Mouse (Mus musculus) left cerebral cortex, adult 2 months (tissue): Measurements from ENCODE around the gene Tbc1d1. TPM values are rescaled to one million over a fixed set of nuclear protein-coding genes. Genes with fewer than 3 reads are reported as not detected.

Experiments
- DNase-seq, 2 experiments: peaks; one replicate each; pipeline ENCODE4 v3.0.0; 2021 to 2022; ENCODE audit warnings: low spot score in 2 of 2, mixed read lengths in 1 of 2; ENCODE audit errors: extremely low spot score in 1 of 2
- H3K27ac ChIP-seq: fragments of 200-600 bp; 2 replicates; pipeline ENCODE4 v1.8.1; 2022
- H3K4me3 ChIP-seq: fragments of 200-600 bp; 2 replicates; pipeline ENCODE4 v1.8.1; 2022
- CTCF ChIP-seq: fragments of 200-600 bp; IDR thresholded peaks from 2 replicates; pipeline ENCODE4 v1.8.1; 2022; ENCODE audit warnings: antibody characterized with exemption, mild to moderate bottlenecking, moderate library complexity
- intact Hi-C: fragments of 180-260 bp; cut with DNase I; formaldehyde crosslinking; loops from one replicate; pipeline ENCODE4 v1.15.1; 2025
- total RNA-seq, 2 experiments: library from RNA; stranded (reverse); gene quantifications; 2 replicates each; pipeline ENCODE4 v1.2.3; 2021

The Tbc1d1 gene
- total RNA-seq, 2 experiments from 2014 or later: 20.2 to 24.6 TPM

DNA sequence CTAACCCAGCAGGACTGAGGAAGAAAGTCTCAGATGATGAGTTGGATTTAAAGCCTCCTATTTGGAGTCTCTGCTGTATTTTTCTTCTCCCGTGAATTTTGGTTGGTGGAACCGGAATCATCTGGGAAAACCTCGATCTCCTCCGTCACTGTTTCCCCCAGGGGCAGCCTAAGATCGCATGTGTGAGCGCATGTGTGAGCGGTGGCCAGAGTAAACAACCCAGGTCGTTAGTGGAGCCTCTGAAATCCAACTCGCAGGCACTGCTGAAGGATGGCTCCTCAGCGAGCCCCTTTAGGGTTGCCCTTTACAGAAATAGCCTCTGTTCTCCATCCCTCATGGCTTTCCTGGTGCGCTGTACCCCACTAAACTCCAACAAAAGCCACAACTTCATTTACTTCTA is 37.2 kb downstream of the Tbc1d1 start:
- intact Hi-C loops: no loop called here
- DNase-seq: no peak
- Histone ChIP-seq H3K27ac (no peak overlapping the region), H3K4me3 (no peak overlapping the region)
- no peak for TF ChIP-seq CTCF

DNA sequence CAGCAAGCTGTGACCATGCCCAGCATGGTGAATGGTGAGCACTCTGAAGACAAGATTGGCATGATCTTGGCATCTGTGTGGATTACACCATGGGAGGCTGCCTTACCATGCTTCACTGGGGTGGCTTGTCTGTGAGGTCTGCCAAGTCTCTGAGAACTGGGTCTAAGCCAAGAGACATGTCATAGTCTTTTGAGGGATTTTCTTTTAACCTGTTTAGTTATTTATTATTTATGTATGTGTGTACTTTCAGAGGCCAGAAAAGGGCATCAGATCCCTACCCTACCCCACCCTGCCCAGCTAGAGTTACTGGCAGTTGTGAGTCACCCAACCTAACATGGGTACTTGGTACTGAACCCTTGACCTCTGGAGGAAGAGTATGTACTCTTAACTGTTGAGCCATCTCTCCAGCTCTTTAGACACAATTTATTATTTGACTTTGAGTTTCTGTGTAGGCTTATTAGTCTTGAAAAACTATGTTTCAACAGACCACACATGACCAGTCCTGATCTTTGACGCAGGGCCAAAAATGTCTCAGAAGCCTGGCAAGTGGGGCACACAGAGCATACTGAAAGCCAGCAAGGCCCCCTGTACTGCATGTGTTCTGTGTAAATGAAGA is 40.3 kb downstream of the Tbc1d1 start:
- Histone ChIP-seq H3K4me3 (no peak overlapping the region), H3K27ac (no peak overlapping the region)
- intact Hi-C loops: no loop called here
- no peak for TF ChIP-seq CTCF
- DNase-seq: no peak

DNA sequence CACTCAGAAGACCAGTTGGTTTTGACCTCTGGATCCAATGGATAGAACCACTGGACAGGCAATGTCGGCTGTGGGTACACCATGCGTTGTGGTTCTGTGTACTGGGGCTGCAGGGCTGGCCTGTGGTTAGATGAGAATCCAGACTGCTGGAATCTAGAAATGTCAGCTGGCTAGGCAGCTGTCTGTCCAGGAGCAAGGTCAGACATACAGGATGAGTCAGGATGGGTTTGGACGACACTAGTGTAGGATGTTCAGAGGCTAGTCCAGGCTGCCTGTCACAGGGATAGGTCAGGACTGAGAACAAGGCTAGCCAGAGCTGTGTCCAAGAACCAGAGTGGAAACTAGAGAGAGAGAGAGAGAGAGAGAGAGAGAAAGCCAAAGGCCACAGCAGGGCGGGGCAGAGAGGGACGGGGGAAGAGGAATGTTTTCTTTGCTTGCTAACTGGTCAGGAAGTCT is 40.8 kb downstream of the Tbc1d1 start:
- no peak for DNase-seq
- intact Hi-C loops: no loop called here
- Histone ChIP-seq H3K4me3 (no peak overlapping the region), H3K27ac (no peak overlapping the region)
- TF ChIP-seq CTCF: no peak

DNA sequence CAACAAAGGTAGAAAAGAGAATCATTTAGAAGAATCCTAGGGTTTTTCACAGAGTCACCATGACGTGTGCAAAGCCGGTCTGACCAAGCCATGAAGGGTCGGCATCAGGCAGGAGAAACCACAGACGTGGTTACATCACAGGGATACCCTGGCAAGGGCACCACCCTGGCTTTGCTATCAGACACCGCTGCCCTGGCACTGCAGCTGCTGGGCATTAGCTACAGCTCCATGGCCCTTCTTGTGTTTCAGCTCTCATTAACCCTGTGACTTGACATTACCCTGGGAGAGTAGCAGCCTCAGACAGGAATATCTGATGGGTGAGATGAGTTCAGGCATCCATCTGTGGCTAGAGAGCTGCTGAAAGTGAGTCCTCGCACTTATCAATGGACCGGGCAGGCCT is 42.5 kb downstream of the Tbc1d1 start:
- intact Hi-C loops: no loop called here
- no peak for TF ChIP-seq CTCF

DNA sequence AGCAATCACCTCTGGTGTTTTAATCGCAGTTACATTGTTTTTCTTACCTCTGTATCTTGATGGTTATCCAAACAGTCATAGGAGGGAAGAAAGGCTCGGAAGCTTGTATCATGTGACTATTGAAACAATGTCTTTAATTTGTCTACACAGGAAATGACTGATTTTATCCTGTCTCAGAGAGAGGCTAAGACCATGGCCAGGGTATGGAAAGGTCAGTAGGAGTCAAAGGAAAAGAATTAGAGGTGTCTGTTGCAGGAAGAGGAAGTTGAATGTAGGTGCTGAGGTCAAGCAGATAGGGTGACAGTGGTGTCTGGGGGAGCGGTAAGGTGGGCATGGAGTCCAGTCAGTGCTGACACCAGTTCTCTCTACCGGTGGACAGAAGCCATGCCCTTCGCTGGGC is 45.0 kb downstream of the Tbc1d1 start:
- Histone ChIP-seq H3K27ac (no peak overlapping the region), H3K4me3 (no peak overlapping the region)
- intact Hi-C loops: no loop called here
- DNase-seq: no peak
- no peak for TF ChIP-seq CTCF

More for the DNA sequence above, 42.5 kb downstream of the Tbc1d1 start:
- Histone ChIP-seq H3K4me3 (no peak overlapping the region), H3K27ac (no peak overlapping the region)
- DNase-seq: no peak

DNA sequence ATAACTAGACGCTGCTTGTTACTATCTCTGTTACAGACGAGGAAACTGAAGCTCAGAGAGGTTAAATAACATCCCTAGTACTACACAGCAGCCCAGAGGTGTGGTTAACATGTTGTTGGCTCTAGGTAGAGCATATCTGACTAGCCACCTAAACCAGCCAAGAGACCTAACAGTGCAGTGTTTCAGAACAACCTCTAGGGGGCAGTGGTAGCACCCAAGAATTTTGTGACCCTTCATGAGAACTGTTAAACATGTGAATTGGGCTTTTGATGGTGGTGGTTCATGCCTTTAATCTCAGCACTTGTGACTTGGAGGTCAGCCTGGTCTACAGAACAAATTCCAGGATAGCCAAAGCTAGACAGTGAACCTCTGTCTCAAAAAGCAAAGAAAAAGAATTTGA is 46.2 kb downstream of the Tbc1d1 start:
- H3K27ac ChIP-seq: no peak overlapping the region

DNA sequence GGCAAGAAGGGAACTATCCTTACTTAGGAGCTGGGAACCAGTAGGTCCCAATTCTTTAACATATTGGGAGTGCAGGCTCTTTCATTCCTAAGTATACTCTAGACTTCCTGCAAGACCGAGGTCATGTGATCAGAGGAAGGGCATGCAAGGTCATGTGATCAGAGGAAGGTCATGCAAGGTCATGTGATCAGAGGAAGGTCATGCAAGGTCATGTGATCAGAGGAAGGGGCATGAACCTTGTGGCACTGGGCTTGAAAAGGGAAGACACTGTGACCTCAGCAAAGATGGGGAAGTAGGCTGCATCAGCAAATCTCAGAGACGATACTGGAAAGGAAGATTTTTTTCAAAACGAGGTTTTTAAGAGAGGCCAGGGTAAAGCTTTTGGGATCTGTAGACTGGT is 49.5 kb downstream of the Tbc1d1 start:
- intact Hi-C loops: no loop called here
- Histone ChIP-seq H3K27ac (no peak overlapping the region), H3K4me3 (no peak overlapping the region)
- no peak for TF ChIP-seq CTCF
- DNase-seq: no peak

More for the DNA sequence above, 46.2 kb downstream of the Tbc1d1 start:
- intact Hi-C loops: loop anchor here (2.0 kb wide), 1 partner anchor 62 kb away; no protein-coding TSS in a partner anchor
- TF ChIP-seq CTCF: peak; percentile 94
- peak in 1 of 2 experiments; percentile 21 for DNase-seq
- no peak overlapping the region for H3K4me3 ChIP-seq

DNA sequence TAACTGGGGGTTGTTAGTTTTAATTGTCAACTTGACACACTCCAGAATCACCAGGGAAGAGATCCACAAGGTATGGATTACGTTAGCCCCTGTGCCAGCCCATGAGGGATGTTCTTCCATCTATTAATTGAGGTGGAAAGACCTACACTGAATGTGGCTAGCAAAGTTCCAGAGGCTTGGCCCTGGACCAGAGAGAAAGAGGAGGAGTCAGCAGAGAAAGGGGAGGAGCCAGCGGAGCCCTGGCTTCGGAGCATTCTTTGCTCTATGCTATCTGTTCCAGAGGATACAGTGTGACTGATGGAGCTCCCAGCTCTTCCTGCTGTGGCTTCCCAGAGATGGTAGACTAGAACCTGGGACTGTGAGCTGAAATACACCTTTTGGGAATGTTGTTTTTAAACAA is 50.3 kb downstream of the Tbc1d1 start:
- H3K27ac ChIP-seq: no peak overlapping the region
- no peak for DNase-seq
- intact Hi-C loops: no loop called here
- no peak overlapping the region for H3K4me3 ChIP-seq
- no peak for TF ChIP-seq CTCF

DNA sequence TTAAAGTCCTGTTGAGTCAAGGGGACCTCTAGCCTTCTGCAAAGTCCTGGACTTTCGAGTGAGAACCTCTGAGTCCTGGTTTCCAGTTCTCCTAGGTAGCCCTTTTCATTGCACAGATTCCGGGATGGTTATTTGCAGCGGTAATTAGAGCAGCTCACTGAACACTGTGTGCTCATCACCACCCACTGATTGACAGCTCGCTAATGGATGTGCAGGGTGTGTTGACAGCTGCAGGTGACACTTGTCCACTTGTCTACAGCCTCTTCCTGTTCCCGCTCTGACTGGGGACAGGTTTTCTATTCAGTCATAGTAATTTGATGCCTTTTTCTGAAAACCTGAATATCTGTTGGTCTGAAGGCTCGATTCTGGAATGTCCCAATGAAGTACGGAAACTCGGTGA is 50.8 kb downstream of the Tbc1d1 start:
- DNase-seq: no peak
- intact Hi-C loops: no loop called here
- TF ChIP-seq CTCF: no peak
- Histone ChIP-seq H3K4me3 (no peak overlapping the region), H3K27ac (no peak overlapping the region)

DNA sequence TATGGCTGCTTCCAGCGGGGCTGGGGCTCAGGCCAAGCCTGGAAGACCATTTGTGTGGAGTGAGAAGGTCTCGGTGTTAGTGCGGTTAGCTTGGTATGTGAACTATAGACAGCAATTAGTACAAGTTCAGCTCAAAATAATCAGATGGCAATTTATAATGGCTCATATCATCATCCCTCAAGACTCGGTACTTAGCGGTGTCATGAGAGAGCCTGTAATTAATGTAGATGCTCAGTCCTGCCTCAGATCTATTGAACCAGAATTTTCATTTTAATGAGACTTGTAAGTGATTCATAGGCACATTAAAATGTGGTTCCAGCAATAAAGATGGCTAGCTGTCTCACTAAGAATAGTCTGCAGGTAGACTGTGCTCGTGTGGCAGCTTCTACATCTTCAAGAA is 51.7 kb downstream of the Tbc1d1 start:
- no peak for DNase-seq
- intact Hi-C loops: no loop called here
- Histone ChIP-seq H3K4me3 (no peak overlapping the region), H3K27ac (no peak overlapping the region)
- no peak for TF ChIP-seq CTCF

DNA sequence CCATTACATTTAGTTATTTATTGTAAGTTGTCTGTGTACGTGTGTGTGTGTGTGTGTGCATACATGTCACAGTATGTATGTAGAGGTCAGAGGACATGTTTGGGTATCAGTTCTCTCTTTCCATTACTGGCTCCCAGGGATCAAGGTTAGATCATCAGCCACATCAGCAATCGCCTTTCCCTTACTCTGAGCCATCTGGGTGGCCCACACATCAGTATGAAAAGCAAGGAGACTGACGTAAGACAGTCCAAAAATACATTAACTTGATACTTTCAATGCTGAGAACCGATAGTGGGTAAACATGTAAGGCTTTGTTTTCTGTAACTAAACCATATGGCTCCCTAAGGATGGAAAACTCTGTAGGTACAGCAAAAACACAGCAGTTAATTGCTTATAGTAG is 54.7 kb downstream of the Tbc1d1 start:
- no peak for DNase-seq

DNA sequence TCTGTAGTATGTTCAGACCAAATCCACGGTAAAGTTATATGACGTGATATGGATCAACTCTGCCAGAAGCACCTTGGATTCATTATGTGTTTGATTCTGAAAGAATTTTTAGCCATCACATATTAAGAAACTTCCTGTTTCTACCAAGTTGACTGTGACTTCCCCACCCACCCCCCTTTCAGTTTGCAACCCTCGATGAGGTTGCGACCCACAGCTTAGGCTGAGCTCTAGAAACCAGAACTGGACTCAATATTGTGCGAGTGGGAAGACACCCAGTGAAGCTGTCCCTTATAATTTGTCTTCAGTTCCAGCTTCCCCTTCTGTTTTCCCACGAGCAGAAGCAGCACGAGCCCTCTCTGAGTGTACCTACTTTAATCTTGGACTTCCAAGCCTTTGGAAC is 55.2 kb downstream of the Tbc1d1 start:
- DNase-seq: no peak
- TF ChIP-seq CTCF: no peak
- Histone ChIP-seq H3K27ac (no peak overlapping the region), H3K4me3 (no peak overlapping the region)
- intact Hi-C loops: no loop called here

More for the DNA sequence above, 54.7 kb downstream of the Tbc1d1 start:
- H3K27ac ChIP-seq: no peak overlapping the region
- H3K4me3 ChIP-seq: no peak overlapping the region
- TF ChIP-seq CTCF: no peak
- intact Hi-C loops: no loop called here

DNA sequence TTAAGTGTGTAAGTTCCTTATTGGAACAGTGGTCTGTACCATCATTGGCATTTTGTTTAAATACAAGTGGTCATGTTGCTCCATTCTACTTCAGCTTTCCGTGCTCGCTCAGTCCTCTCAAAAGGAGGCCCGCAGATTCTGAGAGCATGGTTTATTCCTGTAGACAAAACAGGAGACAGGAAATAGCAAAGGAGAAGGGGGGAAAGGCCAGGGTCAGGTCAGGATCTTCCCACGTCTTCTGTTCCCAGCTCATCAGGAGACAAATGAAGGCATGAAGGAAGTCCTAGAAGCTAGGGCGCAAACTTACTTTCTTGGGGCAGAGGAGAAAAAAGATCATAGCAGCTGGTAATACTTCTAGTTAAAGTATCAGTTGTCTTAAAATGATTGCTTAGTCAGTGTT is 56.1 kb downstream of the Tbc1d1 start:
- intact Hi-C loops: no loop called here
- no peak overlapping the region for H3K27ac ChIP-seq
- H3K4me3 ChIP-seq: no peak overlapping the region
- no peak for DNase-seq
- no peak for TF ChIP-seq CTCF
